Comparison of ENCODE assay signal across 8 mouse cellular contexts in the genomic region with DNA sequence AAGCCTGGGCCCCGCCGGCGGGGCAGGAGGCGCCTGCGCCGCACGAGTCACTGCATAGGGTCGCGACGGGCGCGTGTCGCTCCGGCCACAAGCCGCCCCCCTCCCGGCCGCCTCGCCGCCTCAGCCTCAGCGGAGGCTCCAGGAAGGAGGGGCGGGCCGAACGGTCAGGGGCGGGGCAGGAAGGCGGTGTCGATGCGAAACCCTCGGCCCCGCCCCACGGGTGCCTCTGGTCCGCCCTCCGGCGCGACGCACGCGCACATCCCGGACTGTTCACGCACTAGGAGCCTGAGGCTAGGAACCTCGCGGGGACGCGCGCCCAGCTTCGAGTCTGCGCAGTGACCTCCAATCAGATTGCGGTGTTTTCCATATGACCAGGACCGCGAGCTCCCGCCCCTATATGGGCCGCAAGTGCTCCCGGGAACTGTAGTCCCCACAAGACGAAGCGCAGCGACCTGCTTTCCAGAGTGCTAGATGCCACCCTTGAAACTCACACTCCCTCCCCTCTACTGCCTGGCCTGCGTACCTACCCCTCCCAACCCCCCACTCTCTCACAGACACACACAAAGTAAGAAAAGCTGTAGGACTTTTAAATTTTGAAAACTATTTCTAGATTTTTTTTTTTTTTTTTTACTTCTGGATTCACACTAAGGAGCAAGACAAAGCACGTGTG. TPM values are rescaled to one million over a fixed set of nuclear protein-coding genes. Genes with fewer than 3 reads are reported as not detected.
DNase-seq lines count a peak whose midpoint lies in the region; ATAC-seq and TF ChIP-seq lines count a peak whose summit lies in the region.

TSS of gene Ralgapa2 (minus strand) at position 434 of the 670 bp plus-strand sequence.

- peak; percentile 7 for TF ChIP-seq POLR2A in kidney, adult 2 months (IDR thresholded peaks at IDR 0.05; ENCODE audit: low read depth, low read length)
- peak; percentile 15; the same call in 1 of the 2 replicates for TF ChIP-seq POLR2A in spleen, adult 2 months (IDR thresholded peaks at IDR 0.05; ENCODE audit: low read depth, low read length)

- H3K9me3 ChIP-seq in embryonic facial prominence, embryonic 13.5 days: no peaks in the 10 kb centered on the region
- H3K9me3 ChIP-seq in limb, embryonic 12.5 days: no peaks in the 10 kb centered on the region
- no peaks in the 10 kb centered on the region for H3K9me3 ChIP-seq in midbrain, embryonic 15.5 days

- H3K9ac ChIP-seq in embryonic facial prominence, embryonic 13.5 days: peak within 1 kb of the TSS; percentile 84
- H3K9ac ChIP-seq in limb, embryonic 12.5 days (replicated peaks): peak within 1 kb of the TSS; percentile 79
- H3K9ac ChIP-seq in midbrain, embryonic 15.5 days: peak within 1 kb of the TSS; percentile 83

- under 1% methylated on average over 50 of the region's 57 CpGs for WGBS in embryonic facial prominence, embryonic 13.5 days
- WGBS in kidney, adult 2 months: 1% methylated on average over 56 of the region's 57 CpGs
- under 1% methylated on average over 48 of the region's 57 CpGs for WGBS in limb, embryonic 12.5 days
- under 1% methylated on average over 46 of the region's 57 CpGs for WGBS in midbrain, embryonic 15.5 days
- WGBS in spleen, adult 2 months: under 1% methylated on average over 56 of the region's 57 CpGs

- H3K4me1 ChIP-seq in embryonic facial prominence, embryonic 13.5 days: peaks cover 11% of the 10 kb centered on the region; the same call in 1 of the 2 replicates
- H3K4me1 ChIP-seq in kidney, adult 2 months (ENCODE audit: control insufficient read depth, insufficient read depth, low read length): peaks cover 13% of the 10 kb centered on the region; the same call in 1 of the 2 replicates
- peaks cover 7% of the 10 kb centered on the region; the same call in 1 of the 2 replicates for H3K4me1 ChIP-seq in limb, embryonic 12.5 days (replicated peaks)
- peaks cover 15% of the 10 kb centered on the region for H3K4me1 ChIP-seq in midbrain, embryonic 15.5 days
- H3K4me1 ChIP-seq in spleen, adult 2 months (ENCODE audit: control insufficient read depth, insufficient read depth, insufficient read length): peaks cover 3% of the 10 kb centered on the region; the same call in 1 of the 2 replicates

- peak within 1 kb of the TSS; percentile 82 for H3K4me2 ChIP-seq in embryonic facial prominence, embryonic 13.5 days
- H3K4me2 ChIP-seq in limb, embryonic 12.5 days: peak within 1 kb of the TSS; percentile 77
- H3K4me2 ChIP-seq in midbrain, embryonic 15.5 days: peak within 1 kb of the TSS; percentile 69

- no peak for TF ChIP-seq CTCF in kidney, adult 2 months (conservative IDR thresholded peaks at IDR 0.05; ENCODE audit: insufficient read depth, insufficient read length, low read depth, low read length)
- TF ChIP-seq CTCF in spleen, adult 2 months (IDR thresholded peaks at IDR 0.05; ENCODE audit: extremely low read depth, insufficient read depth, insufficient read length, insufficient replicate concordance): no peak

- H3K27ac ChIP-seq in embryonic facial prominence, embryonic 13.5 days: peak within 1 kb of the TSS; percentile 48; the same call in 1 of the 2 replicates
- peak within 1 kb of the TSS; percentile 64 for H3K27ac ChIP-seq in kidney, adult 2 months (ENCODE audit: insufficient read depth, low read depth, low read length)
- H3K27ac ChIP-seq in limb, embryonic 12.5 days: no peak within 1 kb of the TSS
- H3K27ac ChIP-seq in midbrain, embryonic 15.5 days: peak within 1 kb of the TSS; percentile 64
- H3K27ac ChIP-seq in spleen, adult 2 months (ENCODE audit: insufficient read depth, low read length): peak within 1 kb of the TSS; percentile 67

- H3K36me3 ChIP-seq in embryonic facial prominence, embryonic 13.5 days: no peaks in the 10 kb centered on the region
- H3K36me3 ChIP-seq in kidney, adult 2 months (ENCODE audit: control insufficient read depth, insufficient read depth, low read length): no peaks in the 10 kb centered on the region
- no peaks in the 10 kb centered on the region for H3K36me3 ChIP-seq in limb, embryonic 12.5 days
- H3K36me3 ChIP-seq in midbrain, embryonic 15.5 days (replicated peaks): no peaks in the 10 kb centered on the region
- H3K36me3 ChIP-seq in spleen, adult 2 months (ENCODE audit: control insufficient read depth, insufficient read depth, low read length): no peaks in the 10 kb centered on the region

- DNase-seq in 3134 (ENCODE audit: extremely low read depth, insufficient read length, low spot score): peak; percentile 99
- peak; percentile 99 to 100 for DNase-seq in adrenal gland, postnatal 36 days
- peak; percentile 99 to 100 for DNase-seq in heart, adult 18-20 months
- DNase-seq in kidney, adult 2 months: peak; percentile 100
- peak; percentile 98 for DNase-seq in spleen, adult 2 months (ENCODE audit: low read depth in 1 of 2, low spot score in 2 of 2)

- H3K27me3 ChIP-seq in embryonic facial prominence, embryonic 13.5 days: no peaks in the 10 kb centered on the region
- H3K27me3 ChIP-seq in kidney, adult 2 months (replicated peaks; ENCODE audit: control insufficient read depth, insufficient read depth, low read length): no peaks in the 10 kb centered on the region
- H3K27me3 ChIP-seq in limb, embryonic 12.5 days: no peaks in the 10 kb centered on the region
- no peaks in the 10 kb centered on the region for H3K27me3 ChIP-seq in midbrain, embryonic 15.5 days (replicated peaks)
- H3K27me3 ChIP-seq in spleen, adult 2 months (ENCODE audit: control insufficient read depth, insufficient read depth, low read length): no peaks in the 10 kb centered on the region; the same call in 1 of the 2 replicates

- ATAC-seq in embryonic facial prominence, embryonic 13.5 days (ENCODE audit: insufficient number of reproducible peaks, insufficient read depth, low FRiP score, low TSS enrichment, low read depth): peak; percentile 98
- ATAC-seq in limb, embryonic 12.5 days (ENCODE audit: insufficient number of reproducible peaks, insufficient read depth, low FRiP score, low TSS enrichment, low read depth): peak; percentile 97
- ATAC-seq in midbrain, embryonic 15.5 days (replicated peaks): peak; percentile 99

- peak within 1 kb of the TSS; percentile 83 for H3K4me3 ChIP-seq in embryonic facial prominence, embryonic 13.5 days
- H3K4me3 ChIP-seq in kidney, adult 2 months (ENCODE audit: insufficient read depth, low read depth, low read length): peak within 1 kb of the TSS; percentile 94
- peak within 1 kb of the TSS; percentile 82 for H3K4me3 ChIP-seq in limb, embryonic 12.5 days (replicated peaks)
- peak within 1 kb of the TSS; percentile 72 for H3K4me3 ChIP-seq in midbrain, embryonic 15.5 days
- peak within 1 kb of the TSS; percentile 78 for H3K4me3 ChIP-seq in spleen, adult 2 months (ENCODE audit: extremely low read depth, insufficient read depth, insufficient read length)

RNA-seq across cellular contexts. Expression of gene Ralgapa2, which starts in this region (rescaled TPM):
- total RNA-seq in adrenal gland, postnatal 36 days (2021): 10 to 100 TPM; 27.0 to 31.3 TPM
- polyA plus RNA-seq in embryonic facial prominence, embryonic 13.5 days (2015; fragmentation: Nextera tagmentation; extraction: Ambion mirVana): 8.1 and 8.5 TPM in 2 replicates
- total RNA-seq in heart, adult 18-20 months (2021): 10 to 100 TPM; 38.7 to 41.1 TPM
- 14.7 and 15.8 TPM in 2 replicates for polyA plus RNA-seq in kidney, adult 2 months (2012; rRNA removed)
- polyA plus RNA-seq in limb, embryonic 12.5 days (2016; fragmentation: Nextera tagmentation; extraction: Ambion mirVana): 8.6 and 9.2 TPM in 2 replicates
- 12.8 and 15.1 TPM in 2 replicates for polyA plus RNA-seq in midbrain, embryonic 15.5 days (2015; fragmentation: Nextera tagmentation; extraction: Ambion mirVana)
- polyA plus RNA-seq in spleen, adult 2 months (2012; rRNA removed): 8.3 and 8.6 TPM in 2 replicates
